Mouse (Mus musculus): ENCODE measurements around the gene Ccdc30. TPM values are rescaled to one million over a fixed set of nuclear protein-coding genes. Genes with fewer than 3 reads are reported as not detected.

The Ccdc30 gene
- total RNA-seq, 1 experiment from 2014 or later = not detected

- ATAC-seq (replicated peaks; ENCODE audit: low read depth, poor library complexity, severe bottlenecking) = no peak
These were observed 5.9 kb upstream of the Ccdc30 start for GRCm38 (mm10) chr4:119421191-119421590.

- ATAC-seq (replicated peaks; ENCODE audit: low read depth, poor library complexity, severe bottlenecking) = no peak
These were observed 2.6 kb upstream of the Ccdc30 start for GRCm38 (mm10) chr4:119417894-119418293.

GRCm38 (mm10) chr4:119417270-119417669 is 1.9 kb upstream of the Ccdc30 start:
- no peak for ATAC-seq (replicated peaks; ENCODE audit: low read depth, poor library complexity, severe bottlenecking)

DNA sequence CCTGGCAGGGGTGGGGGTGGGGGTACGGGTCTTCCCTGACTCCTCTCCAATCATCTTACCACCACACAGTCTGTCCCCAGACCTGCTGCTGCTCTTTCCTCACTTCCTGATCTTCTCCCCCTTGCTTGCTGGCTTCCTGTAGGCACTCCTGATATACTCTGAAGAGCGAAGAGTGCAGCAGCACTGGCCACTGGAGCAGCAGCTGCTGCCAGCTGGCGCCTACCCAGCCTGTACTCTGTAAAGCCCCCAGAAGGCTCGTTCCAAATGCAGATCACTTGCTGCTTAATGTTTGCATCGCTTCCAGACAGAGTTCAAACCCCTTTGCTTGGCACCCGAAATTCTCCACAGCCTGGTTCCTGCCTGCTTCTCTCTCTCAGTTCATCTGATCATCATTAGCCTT is 2.5 kb downstream of the Ccdc30 start:
- no peak for ATAC-seq (replicated peaks; ENCODE audit: low read depth, poor library complexity, severe bottlenecking)

DNA sequence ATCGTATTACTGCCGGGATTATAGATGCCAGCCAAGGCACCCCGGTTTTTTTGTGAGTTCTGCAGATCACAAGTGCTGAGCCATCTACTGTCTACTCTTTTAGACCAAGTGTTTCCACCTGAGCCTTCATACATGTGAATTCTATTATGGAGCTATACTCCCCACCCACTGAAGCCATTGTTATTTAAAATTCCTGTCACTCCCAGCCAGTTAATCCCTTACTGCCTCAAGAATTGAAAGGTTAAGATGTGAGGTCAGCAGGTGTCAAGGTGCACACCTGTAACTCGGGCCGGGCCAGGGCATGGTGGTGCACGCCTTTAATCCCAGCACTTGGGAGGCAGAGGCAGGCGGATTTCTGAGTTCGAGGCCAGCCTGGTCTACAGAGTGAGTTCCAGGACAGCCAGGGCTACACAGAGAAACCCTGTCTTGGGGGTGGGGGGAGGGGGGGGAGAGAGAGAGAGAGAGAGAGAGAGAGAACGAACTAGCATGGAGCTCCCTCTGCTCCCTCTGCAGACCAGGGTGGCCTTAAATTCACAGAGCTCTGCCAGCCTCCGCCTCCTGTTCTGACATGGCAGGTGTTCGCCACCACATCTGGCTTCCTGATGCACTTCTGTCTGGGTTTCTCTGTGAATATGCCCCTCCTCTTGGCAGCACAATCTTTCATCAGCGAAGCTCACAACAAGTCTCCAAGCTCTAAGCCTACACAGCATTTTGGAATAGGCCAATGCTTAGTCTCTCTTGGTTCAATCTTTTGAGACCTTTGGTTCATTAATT is 3.3 kb downstream of the Ccdc30 start:
- ATAC-seq (replicated peaks; ENCODE audit: low read depth, poor library complexity, severe bottlenecking) = no peak

GRCm38 (mm10) chr4:119403431-119403830 is 11.9 kb downstream of the Ccdc30 start:
- ATAC-seq (replicated peaks; ENCODE audit: low read depth, poor library complexity, severe bottlenecking) = no peak

GRCm38 (mm10) chr4:119400896-119401295 is 14.4 kb downstream of the Ccdc30 start:
- no peak for ATAC-seq (replicated peaks; ENCODE audit: low read depth, poor library complexity, severe bottlenecking)

DNA sequence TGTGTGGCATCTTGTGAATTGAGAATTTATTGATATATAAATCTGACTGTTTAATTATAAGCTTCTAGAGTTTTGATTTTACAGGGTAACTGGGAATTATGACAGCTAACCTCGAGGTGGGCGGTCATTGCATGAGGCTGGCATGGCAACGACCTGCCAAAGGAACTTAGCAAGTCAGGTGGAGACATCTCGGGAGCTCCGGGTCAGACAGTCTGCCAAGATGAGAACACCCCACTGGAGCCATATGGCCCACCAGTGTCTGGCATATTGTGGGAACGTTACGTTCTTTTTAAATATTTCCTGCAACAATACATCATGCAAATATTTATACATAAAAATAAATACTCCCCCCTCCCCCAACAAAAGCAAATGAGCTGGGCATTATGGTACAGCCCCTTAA is 16.6 kb downstream of the Ccdc30 start:
- no peak for ATAC-seq (replicated peaks; ENCODE audit: low read depth, poor library complexity, severe bottlenecking)

- no peak for ATAC-seq (replicated peaks; ENCODE audit: low read depth, poor library complexity, severe bottlenecking)
These were observed 25.0 kb downstream of the Ccdc30 start for GRCm38 (mm10) chr4:119390369-119390768.

DNA sequence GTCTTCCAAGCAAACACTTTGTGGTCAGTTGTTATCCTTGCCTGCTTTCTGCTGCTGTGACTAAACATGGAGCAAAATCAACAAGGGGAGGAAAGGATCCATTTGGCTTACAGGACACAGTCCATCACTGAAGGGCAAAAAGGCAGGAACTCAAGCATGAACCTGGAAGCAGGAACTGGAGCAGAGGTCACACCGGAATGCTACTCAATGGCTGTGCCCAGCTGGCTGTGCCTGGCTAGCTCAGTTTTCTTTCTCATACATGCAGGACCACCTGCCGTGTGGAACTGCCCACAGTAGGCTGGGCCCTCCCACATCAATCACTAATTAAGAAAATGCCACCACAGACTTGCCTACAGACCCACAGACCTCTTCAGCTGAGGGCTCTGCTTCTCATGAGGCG is 26.1 kb downstream of the Ccdc30 start:
- ATAC-seq (replicated peaks; ENCODE audit: low read depth, poor library complexity, severe bottlenecking) = no peak

DNA sequence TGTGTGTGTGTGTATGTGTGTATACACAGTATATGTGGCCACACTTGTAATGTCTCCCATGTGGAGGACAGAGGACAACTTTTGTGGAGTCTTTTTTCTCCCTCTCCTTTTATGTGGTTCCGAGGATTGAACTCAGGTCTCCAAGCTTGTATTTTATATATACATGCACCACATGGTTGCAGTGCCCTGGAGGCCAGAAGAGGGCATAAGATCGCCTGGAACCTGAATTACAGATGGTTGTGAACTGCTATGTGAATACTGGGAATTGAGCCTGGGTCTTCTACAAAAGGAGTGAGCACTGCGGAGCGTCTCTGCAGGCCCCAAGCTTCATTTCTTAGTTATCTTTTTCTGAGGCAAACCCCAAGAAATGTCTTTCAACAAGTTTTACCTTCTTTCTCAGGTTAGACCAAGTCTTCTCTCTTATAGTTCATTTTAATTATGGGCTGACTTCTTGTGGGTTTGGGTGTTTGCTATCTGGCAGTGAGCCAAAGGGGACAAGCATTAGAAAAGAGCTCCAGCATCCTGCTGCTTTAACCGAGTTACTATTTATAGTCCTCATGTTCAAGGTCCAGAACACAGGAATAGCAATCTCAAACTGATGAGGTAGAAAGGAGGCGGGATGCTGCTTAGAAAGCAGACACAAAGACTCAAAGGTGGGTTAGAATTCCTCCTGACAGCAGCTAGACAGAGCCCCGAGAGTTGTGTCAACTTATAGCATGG is 33.7 kb downstream of the Ccdc30 start:
- no peak for ATAC-seq (replicated peaks; ENCODE audit: low read depth, poor library complexity, severe bottlenecking)

DNA sequence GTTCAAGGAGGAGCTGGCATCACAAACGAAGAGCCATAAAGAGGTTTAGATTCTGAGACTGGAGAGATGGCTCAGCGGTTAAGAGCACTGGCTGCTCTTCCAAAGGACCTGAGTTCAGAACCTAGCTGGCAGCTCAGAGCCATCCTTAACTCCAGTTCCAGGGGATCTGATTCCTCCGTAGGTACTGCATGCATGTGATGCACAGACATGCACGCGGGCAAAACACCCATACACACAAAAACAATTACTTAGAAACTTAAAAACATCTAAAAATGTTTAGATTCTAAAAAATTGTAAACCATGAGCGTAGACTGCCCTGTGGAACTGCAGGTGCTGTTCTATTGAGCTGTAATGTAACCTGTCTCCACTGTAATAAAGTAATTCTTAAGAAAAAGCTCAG is 45.9 kb downstream of the Ccdc30 start:
- no peak for ATAC-seq (replicated peaks; ENCODE audit: low read depth, poor library complexity, severe bottlenecking)

DNA sequence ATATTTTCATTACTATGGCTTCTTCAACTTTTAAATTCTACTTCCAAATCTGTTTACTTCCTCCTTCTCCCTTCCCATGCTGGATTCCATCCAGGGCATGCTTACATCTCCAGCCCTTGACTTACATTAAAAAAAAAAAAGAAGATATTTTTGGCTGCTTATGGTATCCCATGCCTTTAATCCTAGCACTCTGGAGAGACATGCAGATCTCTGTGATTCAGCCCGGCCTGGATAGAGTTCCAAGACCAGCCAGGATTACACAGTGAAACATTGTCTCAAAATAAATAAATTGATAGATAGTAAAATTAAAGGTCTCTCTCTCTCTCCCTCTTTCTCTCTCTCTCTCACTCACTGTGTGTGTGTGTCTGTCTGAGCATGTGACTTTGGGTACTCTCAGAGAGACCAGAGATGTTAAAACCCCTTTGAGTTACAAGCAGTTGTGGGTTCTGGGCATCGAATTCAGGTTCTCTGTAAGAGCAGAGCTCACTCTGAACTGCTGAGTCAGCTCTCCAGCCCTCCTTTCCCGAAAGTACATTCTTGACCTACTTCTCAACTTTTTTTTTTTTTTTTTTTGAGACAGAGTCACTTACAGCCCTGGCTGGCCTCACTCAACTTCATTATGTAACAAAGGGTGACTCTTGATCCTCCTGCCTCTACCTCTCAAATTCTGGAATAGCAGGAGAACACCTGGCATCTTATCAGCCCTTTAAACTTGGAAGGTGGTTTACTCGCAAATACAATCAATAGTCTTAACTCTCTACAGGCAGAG is 48.4 kb downstream of the Ccdc30 start:
- no peak for ATAC-seq (replicated peaks; ENCODE audit: low read depth, poor library complexity, severe bottlenecking)

- ATAC-seq (replicated peaks; ENCODE audit: low read depth, poor library complexity, severe bottlenecking) = no peak
These were observed 53.1 kb downstream of the Ccdc30 start for GRCm38 (mm10) chr4:119362231-119362630.

GRCm38 (mm10) chr4:119359196-119359971 is 55.9 kb downstream of the Ccdc30 start:
- peak; percentile 56 for ATAC-seq (replicated peaks; ENCODE audit: low read depth, poor library complexity, severe bottlenecking)

- ATAC-seq (replicated peaks; ENCODE audit: low read depth, poor library complexity, severe bottlenecking) = no peak
These were observed 69.8 kb downstream of the Ccdc30 start for GRCm38 (mm10) chr4:119345508-119345907.

DNA sequence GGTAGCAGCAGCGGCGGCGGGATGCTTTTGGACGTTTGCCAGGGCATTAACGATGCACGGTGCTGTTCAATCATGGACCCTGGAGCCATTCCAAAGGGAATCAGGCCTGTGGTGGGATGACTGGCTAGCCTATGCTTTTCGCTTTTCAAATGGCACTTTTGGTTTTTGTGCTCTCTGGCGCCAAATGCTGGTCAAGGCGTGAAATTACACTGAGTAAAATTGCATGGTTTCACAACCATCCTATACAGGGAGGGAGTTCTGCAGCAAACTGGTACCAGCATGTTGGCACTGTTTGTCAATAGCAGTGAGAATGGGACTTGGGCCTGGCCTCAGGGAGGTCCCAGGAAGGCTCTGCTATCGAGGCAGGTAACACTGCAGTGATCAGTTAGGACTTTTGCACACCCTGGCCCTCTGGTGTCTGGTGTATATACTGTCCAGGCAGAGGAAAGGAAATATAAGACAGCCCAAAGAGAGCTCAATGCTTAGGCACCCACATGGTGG is 76.4 kb downstream of the Ccdc30 start:
- ATAC-seq (replicated peaks; ENCODE audit: low read depth, poor library complexity, severe bottlenecking) = peak; percentile 86

DNA sequence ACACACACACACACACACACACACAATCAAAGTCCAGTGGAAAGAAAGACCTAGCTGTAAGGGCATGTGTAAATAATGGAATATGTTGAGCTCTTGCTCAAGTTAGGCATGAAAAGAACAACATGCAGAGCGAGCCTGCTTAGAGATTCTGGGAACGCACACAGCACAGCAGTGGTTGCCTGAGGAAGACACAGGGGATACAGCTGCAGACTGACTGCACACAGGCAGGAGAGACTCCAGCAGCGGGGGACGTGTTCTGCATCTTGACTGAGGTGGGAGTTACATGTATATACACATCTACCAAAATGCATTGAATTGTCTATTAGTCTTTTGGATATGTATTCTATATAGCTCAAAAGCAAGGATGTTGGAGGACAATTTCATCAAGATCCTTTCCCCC is 76.9 kb downstream of the Ccdc30 start:
- no peak for ATAC-seq (replicated peaks; ENCODE audit: low read depth, poor library complexity, severe bottlenecking)

- ATAC-seq (replicated peaks; ENCODE audit: low read depth, poor library complexity, severe bottlenecking) = no peak
These were observed 81.8 kb downstream of the Ccdc30 start for GRCm38 (mm10) chr4:119333487-119333886.
